Mouse (Mus musculus) CD4-positive, CD25-positive, alpha-beta regulatory T cell (primary cell): ENCODE data around the gene Tmprss11c. TPM values are rescaled to one million over a fixed set of nuclear protein-coding genes. Genes with fewer than 3 reads are reported as not detected.

Source experiments
- polyA plus RNA-seq: library from polyadenylated mRNA; unstranded; fragments of 100-300 nt; shearing (Covaris generic); gene quantifications from one replicate; pipeline ENCODE4 v1.2.1, GENCODE M21; 2017

Gene Tmprss11c
- not detected for polyA plus RNA-seq

DNA sequence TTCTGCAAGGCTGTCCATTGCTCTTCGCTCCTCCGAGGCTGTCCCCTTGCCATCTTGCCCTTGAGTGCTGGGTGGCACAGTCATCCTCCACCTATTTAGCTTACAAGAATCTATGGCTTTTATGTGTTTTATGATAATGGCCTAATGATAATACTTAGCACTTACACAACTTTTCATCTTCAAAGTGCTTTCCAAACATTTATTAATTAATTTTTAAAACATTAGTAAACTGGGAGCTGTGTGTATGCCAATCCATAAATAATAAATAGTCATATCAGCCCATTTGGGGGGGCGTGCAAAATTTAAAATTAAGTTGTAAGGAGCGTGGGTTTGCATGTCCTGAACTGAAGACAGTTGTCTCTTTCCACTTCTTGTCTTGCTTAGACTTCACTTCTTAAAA lies at the start of gene Tmprss11c:
Tmprss11c (minus strand) TSS at position 101 of the 400 bp plus-strand sequence.

DNA sequence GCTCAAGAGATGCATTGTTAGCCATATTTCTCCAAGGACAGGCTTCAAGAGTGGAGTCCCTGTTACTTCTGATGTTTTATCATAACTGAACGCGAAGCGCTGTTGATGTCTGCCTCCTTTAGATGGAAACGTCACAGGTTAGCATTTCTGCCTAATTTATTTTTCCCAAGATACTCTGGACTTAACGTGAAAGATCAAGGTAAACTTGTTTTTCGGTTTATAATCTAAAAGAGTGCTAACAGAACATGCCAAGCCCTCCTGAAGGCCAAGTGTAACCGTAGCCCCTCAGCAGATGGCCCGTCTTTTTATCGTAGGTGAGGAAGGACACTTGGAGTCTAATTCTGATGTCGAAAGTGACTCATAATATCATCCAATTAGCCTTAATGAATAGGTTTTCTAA lies 91.3 kb downstream of the Tmprss11c start, which contains the start of gene Gnrhr:
Gnrhr (minus strand) TSS at position 101 of the 400 bp plus-strand sequence.

Other genes starting within 250 kb of the Tmprss11c start
- 16.7 TPM for gene Cenpc1, start 223.7 kb downstream of the Tmprss11c start, polyA plus RNA-seq
- gene Stap1, start 217.6 kb downstream of the Tmprss11c start, polyA plus RNA-seq = 76.6 TPM
- 17.6 TPM for gene Uba6, start 116.5 kb downstream of the Tmprss11c start, polyA plus RNA-seq
- gene Gnrhr, start 91.4 kb downstream of the Tmprss11c start, polyA plus RNA-seq = not detected
- gene Tmprss11d, start 84.1 kb upstream of the Tmprss11c start, polyA plus RNA-seq = 0.20 TPM
- gene Tmprss11a, start 179.7 kb upstream of the Tmprss11c start, polyA plus RNA-seq = not detected
- not detected for gene Tmprss11g, start 229.3 kb upstream of the Tmprss11c start, polyA plus RNA-seq